In genomic region chr9:107606591-107606990, GRCm38 (mm10) we compare ENCODE assay signal across 9 mouse cellular contexts. TPM values are rescaled to one million over a fixed set of nuclear protein-coding genes. Genes with fewer than 3 reads are reported as not detected.
DNase-seq lines count a peak whose midpoint lies in the region; ATAC-seq and TF ChIP-seq lines count a peak whose summit lies in the region.
"Had no signal": no experiment of that assay in that cellular context is flagged by ENCODE, and none has a peak within 500 bp of the region (broad histone marks: within the 10 kb centered on the region; RNA-seq: fewer than 3 reads in every experiment).

No protein-coding gene starts in this region.

- WGBS in liver, embryonic 15.5 days (ENCODE audit: insufficient replicate concordance), result 50% methylated on average over 9 of the region's 9 CpGs
- WGBS in liver, embryonic 11.5 days, result 24% methylated on average over 9 of the region's 9 CpGs
- WGBS in heart, embryonic 13.5 days, result 19% methylated on average over 9 of the region's 9 CpGs
- WGBS in kidney, embryonic 14.5 days, result 2% methylated on average over 9 of the region's 9 CpGs

- H3K79me2 ChIP-seq in myocyte (ENCODE audit: control insufficient read depth, insufficient read depth), result no peaks in the 10 kb centered on the region

- H3K36me3 ChIP-seq in liver, embryonic 15.5 days (replicated peaks), result no peaks in the 10 kb centered on the region
- no peaks in the 10 kb centered on the region for H3K36me3 ChIP-seq in liver, embryonic 11.5 days (ENCODE audit: control insufficient read depth, insufficient read depth, low read length)
- no peaks in the 10 kb centered on the region for H3K36me3 ChIP-seq in heart, embryonic 13.5 days
- no peaks in the 10 kb centered on the region for H3K36me3 ChIP-seq in kidney, embryonic 14.5 days (ENCODE audit: control insufficient read depth, insufficient read depth, low read length)
- no peaks in the 10 kb centered on the region for H3K36me3 ChIP-seq in myocyte (ENCODE audit: control insufficient read depth, insufficient read depth)

- no peak overlapping the region for H3ac ChIP-seq in myocyte (ENCODE audit: control insufficient read depth, insufficient read length)

- H3K4me2 ChIP-seq in liver, embryonic 15.5 days, result peak overlapping the region; percentile 5; the same call in 1 of the 2 replicates
- H3K4me2 ChIP-seq in liver, embryonic 11.5 days, result no peak overlapping the region
- H3K4me2 ChIP-seq in heart, embryonic 13.5 days, result peak overlapping the region; percentile 64
- H3K4me2 ChIP-seq in kidney, embryonic 14.5 days (replicated peaks; ENCODE audit: low read depth, low read length), result peak overlapping the region; percentile 26; the same call in 1 of the 2 replicates
- H3K4me2 ChIP-seq in myocyte (ENCODE audit: low read depth), result peak overlapping the region; percentile 92

- DNase-seq in liver, embryonic 11.5 days (ENCODE audit: low spot score), result no peak
- DNase-seq in left cerebral cortex, postnatal 25 days (ENCODE audit: low spot score in 2 of 2), result no peak
- no peak for DNase-seq in adrenal gland, postnatal 4 days (ENCODE audit: low spot score in 2 of 2)
- no peak for DNase-seq in layer of hippocampus, postnatal 14 days (ENCODE audit: low spot score in 2 of 2)

- no peak overlapping the region for H3K4me3 ChIP-seq in liver, embryonic 15.5 days (replicated peaks)
- no peak overlapping the region for H3K4me3 ChIP-seq in liver, embryonic 11.5 days (ENCODE audit: low read depth, low read length)
- peak overlapping the region; percentile 45 for H3K4me3 ChIP-seq in heart, embryonic 13.5 days
- peak overlapping the region; percentile 9; the same call in 1 of the 2 replicates for H3K4me3 ChIP-seq in kidney, embryonic 14.5 days (ENCODE audit: low read length)
- H3K4me3 ChIP-seq in myocyte, result peak overlapping the region; percentile 36

- TF ChIP-seq POLR2A in myocyte (IDR thresholded peaks at IDR 0.05; ENCODE audit: insufficient read length, low read depth), result peak; percentile 59

- no peak overlapping the region for H3K9ac ChIP-seq in liver, embryonic 15.5 days
- no peak overlapping the region for H3K9ac ChIP-seq in liver, embryonic 11.5 days (ENCODE audit: low read depth, low read length)
- peak overlapping the region; percentile 76 for H3K9ac ChIP-seq in heart, embryonic 13.5 days
- peak overlapping the region; percentile 37; the same call in 1 of the 2 replicates for H3K9ac ChIP-seq in kidney, embryonic 14.5 days (ENCODE audit: low read depth, low read length)

- H3K4me1 ChIP-seq in liver, embryonic 15.5 days (replicated peaks), result peaks cover 50% of the 10 kb centered on the region
- peaks cover 26% of the 10 kb centered on the region for H3K4me1 ChIP-seq in liver, embryonic 11.5 days (replicated peaks; ENCODE audit: control insufficient read depth, insufficient read depth, low read length)
- H3K4me1 ChIP-seq in heart, embryonic 13.5 days, result peaks cover 87% of the 10 kb centered on the region
- H3K4me1 ChIP-seq in kidney, embryonic 14.5 days (ENCODE audit: control insufficient read depth, insufficient read depth, low read length), result peaks cover 59% of the 10 kb centered on the region

- no peaks in the 10 kb centered on the region for H3K9me3 ChIP-seq in liver, embryonic 15.5 days (replicated peaks)
- H3K9me3 ChIP-seq in liver, embryonic 11.5 days (ENCODE audit: control insufficient read depth, low read length), result no peaks in the 10 kb centered on the region
- no peaks in the 10 kb centered on the region for H3K9me3 ChIP-seq in heart, embryonic 13.5 days
- H3K9me3 ChIP-seq in kidney, embryonic 14.5 days (ENCODE audit: control insufficient read depth, low read length), result no peaks in the 10 kb centered on the region

- no peak for ATAC-seq in liver, embryonic 15.5 days (ENCODE audit: insufficient read depth)
- ATAC-seq in liver, embryonic 11.5 days (replicated peaks; ENCODE audit: low FRiP score), result no peak
- ATAC-seq in heart, embryonic 13.5 days (ENCODE audit: extremely low read depth, insufficient number of reproducible peaks, low FRiP score, low TSS enrichment), result no peak
- 0 out of 2 replicates have a peak, but pooled peaks have one; percentile 19 for ATAC-seq in kidney, embryonic 14.5 days (ENCODE audit: low FRiP score, low TSS enrichment)

- no peak overlapping the region for H3K27ac ChIP-seq in liver, embryonic 15.5 days (replicated peaks)
- H3K27ac ChIP-seq in liver, embryonic 11.5 days (ENCODE audit: low read depth, low read length), result no peak overlapping the region
- H3K27ac ChIP-seq in heart, embryonic 13.5 days (replicated peaks), result peak overlapping the region; percentile 71
- H3K27ac ChIP-seq in kidney, embryonic 14.5 days (ENCODE audit: low read depth, low read length), result peak overlapping the region; percentile 80

- intact Hi-C loops in left cerebral cortex, postnatal 25 days (cut with DNase I), result no loop called here

- H3K27me3 ChIP-seq in liver, embryonic 15.5 days, result peaks cover 34% of the 10 kb centered on the region
- no peaks in the 10 kb centered on the region; the same call in 1 of the 2 replicates for H3K27me3 ChIP-seq in liver, embryonic 11.5 days (replicated peaks; ENCODE audit: control insufficient read depth, insufficient read depth, low read length)
- peaks cover 17% of the 10 kb centered on the region; the same call in 1 of the 2 replicates for H3K27me3 ChIP-seq in heart, embryonic 13.5 days (replicated peaks)
- no peaks in the 10 kb centered on the region for H3K27me3 ChIP-seq in kidney, embryonic 14.5 days (ENCODE audit: control insufficient read depth, insufficient read depth, low read length)
- H3K27me3 ChIP-seq in myocyte (ENCODE audit: control insufficient read depth, insufficient read depth, insufficient read length), result no peaks in the 10 kb centered on the region

TF ChIP-seq in myocyte, 11 proteins besides CTCF, POLR2A, EP300 and RAD21 (continues in another document):
- TF ChIP-seq TCF3 (IDR thresholded peaks at IDR 0.05; ENCODE audit: insufficient read length, low read depth), result no peak
- TF ChIP-seq USF1 (IDR thresholded peaks at IDR 0.05; ENCODE audit: low read depth), result no peak
- TF ChIP-seq POLR2AphosphoS2 (IDR thresholded peaks at IDR 0.05; ENCODE audit: insufficient read length, low read depth), result peak; percentile 58
- no peak for TF ChIP-seq CEBPB (IDR thresholded peaks at IDR 0.05; ENCODE audit: insufficient read depth, poor library complexity, severe bottlenecking)
- no peak for TF ChIP-seq TCF12 (IDR thresholded peaks at IDR 0.05; ENCODE audit: insufficient read depth, poor library complexity, severe bottlenecking)
- TF ChIP-seq MYOD1 (IDR thresholded peaks at IDR 0.05; ENCODE audit: control insufficient read depth in 1 of 3, insufficient read length in 2 of 3, low read depth in 2 of 3), result peak in 2 of 3 experiments; percentile 77 to 80

RNA-seq across cellular contexts. Expression of gene Sema3b, which starts 2.4 kb away (rescaled TPM):
- polyA plus RNA-seq in liver, embryonic 15.5 days (2015; fragmentation: Nextera tagmentation; extraction: Ambion mirVana), result 0.74 and 0.77 TPM in 2 replicates
- 0.63 and 0.79 TPM in 2 replicates for polyA plus RNA-seq in liver, embryonic 11.5 days (2014; fragmentation: Nextera tagmentation; extraction: Ambion mirVana)
- 9.9 and 11.8 TPM in 2 replicates for polyA plus RNA-seq in heart, embryonic 13.5 days (2015; fragmentation: Nextera tagmentation; extraction: Ambion mirVana)
- polyA plus RNA-seq in kidney, embryonic 14.5 days (2014; fragmentation: Nextera tagmentation; extraction: Ambion mirVana), result 6.4 and 9.5 TPM in 2 replicates
- polyA plus RNA-seq in myocyte (2012; fragmentation: generic; extraction: Trizol), result 59.9 TPM
- 1 to 10 TPM; 3.4 to 3.5 TPM for total RNA-seq in left cerebral cortex, postnatal 25 days (2021)
- 10 to 100 TPM; 16.9 to 19.4 TPM for total RNA-seq in adrenal gland, postnatal 4 days (2021)
- total RNA-seq in layer of hippocampus, postnatal 14 days (2021), result 1 to 10 TPM; 2.0 to 4.9 TPM
- total RNA-seq: granulocyte monocyte progenitor cell, adult 5-6 weeks had no signal

RNA-seq across cellular contexts. Expression of gene Ifrd2, which starts 19.1 kb away (rescaled TPM):
- 161 and 198 TPM in 2 replicates for polyA plus RNA-seq in liver, embryonic 15.5 days (2015; fragmentation: Nextera tagmentation; extraction: Ambion mirVana)
- 219 and 230 TPM in 2 replicates for polyA plus RNA-seq in liver, embryonic 11.5 days (2014; fragmentation: Nextera tagmentation; extraction: Ambion mirVana)
- polyA plus RNA-seq in heart, embryonic 13.5 days (2015; fragmentation: Nextera tagmentation; extraction: Ambion mirVana), result 35.7 and 41.3 TPM in 2 replicates
- polyA plus RNA-seq in kidney, embryonic 14.5 days (2014; fragmentation: Nextera tagmentation; extraction: Ambion mirVana), result 59.1 and 61.4 TPM in 2 replicates
- 29.4 TPM for polyA plus RNA-seq in myocyte (2012; fragmentation: generic; extraction: Trizol)
- 10 to 100 TPM; 11.1 to 13.3 TPM for total RNA-seq in left cerebral cortex, postnatal 25 days (2021)
- 10 to 100 TPM; 40.9 to 41.4 TPM for total RNA-seq in adrenal gland, postnatal 4 days (2021)
- total RNA-seq in layer of hippocampus, postnatal 14 days (2021), result 10 to 100 TPM; 12.1 to 13.0 TPM

RNA-seq across cellular contexts. Expression of gene Hyal3, which starts 26.0 kb away (rescaled TPM):
- 0.64 TPM in 2 replicates for polyA plus RNA-seq in liver, embryonic 15.5 days (2015; fragmentation: Nextera tagmentation; extraction: Ambion mirVana)
- 1.0 and 1.5 TPM in 2 replicates for polyA plus RNA-seq in liver, embryonic 11.5 days (2014; fragmentation: Nextera tagmentation; extraction: Ambion mirVana)
- polyA plus RNA-seq in heart, embryonic 13.5 days (2015; fragmentation: Nextera tagmentation; extraction: Ambion mirVana), result 0.48 and 0.68 TPM in 2 replicates
- 0.84 and 1.5 TPM in 2 replicates for polyA plus RNA-seq in kidney, embryonic 14.5 days (2014; fragmentation: Nextera tagmentation; extraction: Ambion mirVana)
- polyA plus RNA-seq in myocyte (2012; fragmentation: generic; extraction: Trizol), result 0.43 TPM
- total RNA-seq in left cerebral cortex, postnatal 25 days (2021), result 1 to 10 TPM in 1 of 2 experiments, under 1 TPM in 1; 0.96 to 1.1 TPM
- 1 to 10 TPM; 2.7 to 2.9 TPM for total RNA-seq in adrenal gland, postnatal 4 days (2021)
- total RNA-seq in layer of hippocampus, postnatal 14 days (2021), result 1 to 10 TPM in 1 of 2 experiments, under 1 TPM in 1; 0.95 to 1.5 TPM

RNA-seq across cellular contexts. Expression of gene Naa80, which starts 27.9 kb away (rescaled TPM):
- 12.3 and 12.8 TPM in 2 replicates for polyA plus RNA-seq in liver, embryonic 15.5 days (2015; fragmentation: Nextera tagmentation; extraction: Ambion mirVana)
- 20.5 and 20.7 TPM in 2 replicates for polyA plus RNA-seq in liver, embryonic 11.5 days (2014; fragmentation: Nextera tagmentation; extraction: Ambion mirVana)
- 13.9 and 14.6 TPM in 2 replicates for polyA plus RNA-seq in heart, embryonic 13.5 days (2015; fragmentation: Nextera tagmentation; extraction: Ambion mirVana)
- 16.0 and 18.4 TPM in 2 replicates for polyA plus RNA-seq in kidney, embryonic 14.5 days (2014; fragmentation: Nextera tagmentation; extraction: Ambion mirVana)
- 13.8 TPM for polyA plus RNA-seq in myocyte (2012; fragmentation: generic; extraction: Trizol)
- total RNA-seq in left cerebral cortex, postnatal 25 days (2021), result 10 to 100 TPM; 10.8 to 11.3 TPM
- total RNA-seq in adrenal gland, postnatal 4 days (2021), result 10 to 100 TPM; 17.4 to 18.0 TPM
- total RNA-seq in layer of hippocampus, postnatal 14 days (2021), result 10 to 100 TPM in 1 of 2 experiments, 1 to 10 TPM in 1; 9.5 to 10.0 TPM

RNA-seq across cellular contexts. Expression of gene Gnai2, which starts 28.6 kb away (rescaled TPM):
- 162 and 167 TPM in 2 replicates for polyA plus RNA-seq in liver, embryonic 15.5 days (2015; fragmentation: Nextera tagmentation; extraction: Ambion mirVana)
- polyA plus RNA-seq in liver, embryonic 11.5 days (2014; fragmentation: Nextera tagmentation; extraction: Ambion mirVana), result 217 and 233 TPM in 2 replicates
- 387 and 392 TPM in 2 replicates for polyA plus RNA-seq in heart, embryonic 13.5 days (2015; fragmentation: Nextera tagmentation; extraction: Ambion mirVana)
- polyA plus RNA-seq in kidney, embryonic 14.5 days (2014; fragmentation: Nextera tagmentation; extraction: Ambion mirVana), result 386 and 445 TPM in 2 replicates
- polyA plus RNA-seq in myocyte (2012; fragmentation: generic; extraction: Trizol), result 499 TPM
- total RNA-seq in left cerebral cortex, postnatal 25 days (2021), result 100 to 1,000 TPM; 214 to 221 TPM
- total RNA-seq in adrenal gland, postnatal 4 days (2021), result 100 to 1,000 TPM; 345 to 390 TPM
- 100 to 1,000 TPM; 215 to 224 TPM for total RNA-seq in layer of hippocampus, postnatal 14 days (2021)

Comparison
In these comparisons a context has a peak if more than half of its experiments do, and no peak if none do; other contexts are left out.
1. H3K27ac ChIP-seq: peak in heart, embryonic 13.5 days (single experiment) and kidney, embryonic 14.5 days (single experiment); none in liver, embryonic 15.5 days (single experiment) and liver, embryonic 11.5 days (single experiment).
2. H3K4me3 ChIP-seq: peak in heart, embryonic 13.5 days (single experiment), kidney, embryonic 14.5 days (single experiment) and myocyte (single experiment); none in liver, embryonic 15.5 days (single experiment) and liver, embryonic 11.5 days (single experiment).
3. H3K9ac ChIP-seq: peak in heart, embryonic 13.5 days (single experiment) and kidney, embryonic 14.5 days (single experiment); none in liver, embryonic 15.5 days (single experiment) and liver, embryonic 11.5 days (single experiment).